Mouse (Mus musculus): Measurements from ENCODE around the gene Lnx1.

Lnx1 gene

DNA sequence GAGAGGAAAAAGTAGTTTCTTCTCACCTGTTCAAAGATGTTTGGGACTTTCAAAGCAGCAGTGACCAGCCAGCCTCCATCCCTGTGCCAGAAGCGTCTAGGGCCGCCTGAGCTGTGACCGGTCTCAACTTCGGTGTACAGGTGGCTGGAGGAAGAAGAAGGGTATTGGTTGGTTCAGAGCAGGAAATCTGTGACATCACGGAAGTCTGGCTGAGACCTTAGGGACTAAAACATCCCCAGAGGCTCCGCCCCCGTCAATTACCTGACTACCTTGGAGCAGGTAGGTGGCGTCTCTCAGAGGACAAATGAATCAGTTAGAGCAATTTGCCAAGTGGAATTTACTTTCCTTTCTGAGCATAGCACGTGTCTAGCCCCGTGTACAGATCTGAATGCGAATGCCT lies at the start of gene Lnx1:
Lnx1 (minus strand) TSS at position 147 of the 400 bp plus-strand sequence.
- DNase-seq (ENCODE audit: low spot score in 2 of 2), result no peak

DNA sequence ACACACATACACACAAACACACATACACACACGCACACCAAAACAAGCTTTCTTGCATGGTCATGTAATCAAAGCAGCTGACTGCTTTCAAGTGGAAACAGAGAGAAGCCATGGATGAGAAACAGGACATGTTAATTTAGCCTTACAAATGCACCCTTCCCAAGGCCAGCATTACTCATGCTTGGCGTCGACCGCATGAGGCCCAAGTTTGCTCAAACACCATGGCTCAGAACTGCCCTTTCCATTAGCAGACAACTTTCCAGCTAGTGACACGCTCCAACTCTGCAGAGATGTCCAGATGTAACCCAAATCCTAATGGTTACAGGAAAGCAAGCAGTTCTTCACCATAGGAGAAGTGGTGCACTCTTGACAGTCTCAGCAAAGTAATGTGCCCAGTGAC lies 47.8 kb upstream of the Lnx1 start:
- DNase-seq (ENCODE audit: low spot score in 2 of 2), result no peak

DNA sequence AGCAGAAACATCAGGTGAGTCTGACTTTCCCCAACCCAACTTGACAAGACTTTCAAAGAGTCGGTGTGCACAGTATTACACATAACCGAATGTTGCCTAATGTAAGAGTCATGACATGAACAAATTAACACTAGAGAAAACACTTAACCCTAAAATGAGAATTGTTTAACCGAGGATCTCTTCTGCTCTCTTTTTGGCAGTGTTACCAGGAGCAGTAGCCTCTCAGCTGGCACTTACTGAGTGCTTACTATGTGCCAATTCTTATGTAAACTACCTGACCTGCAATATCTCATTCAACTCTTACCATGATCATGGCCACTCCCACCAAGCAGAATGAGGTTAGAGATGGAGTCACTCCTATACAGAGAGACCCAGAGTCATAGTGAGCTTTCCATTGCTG lies 44.8 kb upstream of the Lnx1 start:
- DNase-seq (ENCODE audit: low spot score in 2 of 2), result no peak

DNA sequence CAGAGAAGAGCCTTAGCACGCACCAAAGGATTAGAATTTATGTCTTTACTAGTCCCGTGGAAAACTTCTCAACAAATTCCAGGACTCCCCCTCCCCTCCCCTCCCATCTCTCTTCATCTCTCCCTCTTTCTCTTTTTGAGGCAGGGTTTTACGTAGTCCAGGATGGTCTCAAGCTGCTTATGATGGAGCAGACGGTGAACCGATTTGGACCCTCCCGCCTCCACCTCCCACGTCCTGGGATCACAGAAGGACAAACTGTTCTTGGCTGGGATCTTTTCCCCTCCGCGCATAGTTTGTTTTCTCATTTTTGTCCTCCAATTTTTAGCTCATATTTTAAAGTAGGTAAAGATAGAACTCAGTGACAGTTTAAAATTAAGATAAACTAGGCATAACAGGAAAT lies 38.2 kb upstream of the Lnx1 start:
- no peak for DNase-seq (ENCODE audit: low spot score in 2 of 2)

DNA sequence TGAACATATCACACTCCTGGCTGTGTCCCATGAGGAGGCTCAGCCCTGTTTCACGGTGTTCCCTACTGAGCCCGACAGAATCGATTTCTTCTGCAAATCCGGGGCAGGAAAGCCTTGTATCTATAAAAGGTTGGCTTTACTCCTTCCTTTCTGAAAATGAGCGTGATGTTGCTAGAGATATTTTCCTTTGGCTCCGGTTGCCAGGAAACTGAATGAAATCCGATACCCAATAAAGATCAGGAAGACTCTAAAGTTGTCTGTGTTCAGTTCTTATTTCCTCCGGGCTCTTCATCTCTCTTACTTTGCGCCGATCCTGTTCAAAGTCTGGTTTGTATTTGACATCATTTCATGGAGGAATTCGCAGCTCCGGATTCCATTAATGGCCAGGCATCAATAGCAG lies 36.7 kb upstream of the Lnx1 start:
- no peak for DNase-seq (ENCODE audit: low spot score in 2 of 2)

DNA sequence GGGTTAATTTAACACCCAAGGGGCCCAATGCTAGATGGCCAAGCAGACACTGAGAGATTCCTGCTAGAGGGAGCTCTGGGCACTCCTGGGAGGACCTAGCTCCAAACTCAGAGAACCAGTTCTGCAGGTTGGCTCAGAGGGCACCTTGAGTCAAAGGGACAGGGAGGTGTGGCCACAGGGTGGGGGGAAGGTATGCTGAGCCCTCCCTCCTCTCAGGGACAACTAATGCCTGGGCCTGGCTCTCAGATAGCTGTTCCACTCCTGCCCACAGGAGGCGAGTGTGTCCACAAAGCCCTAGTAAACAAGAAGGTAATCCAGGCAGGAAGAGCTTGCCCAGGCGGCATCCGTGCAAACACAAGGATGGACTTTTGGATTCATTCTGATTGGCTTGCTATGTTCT lies 35.6 kb upstream of the Lnx1 start:
- no peak for DNase-seq (ENCODE audit: low spot score in 2 of 2)

DNA sequence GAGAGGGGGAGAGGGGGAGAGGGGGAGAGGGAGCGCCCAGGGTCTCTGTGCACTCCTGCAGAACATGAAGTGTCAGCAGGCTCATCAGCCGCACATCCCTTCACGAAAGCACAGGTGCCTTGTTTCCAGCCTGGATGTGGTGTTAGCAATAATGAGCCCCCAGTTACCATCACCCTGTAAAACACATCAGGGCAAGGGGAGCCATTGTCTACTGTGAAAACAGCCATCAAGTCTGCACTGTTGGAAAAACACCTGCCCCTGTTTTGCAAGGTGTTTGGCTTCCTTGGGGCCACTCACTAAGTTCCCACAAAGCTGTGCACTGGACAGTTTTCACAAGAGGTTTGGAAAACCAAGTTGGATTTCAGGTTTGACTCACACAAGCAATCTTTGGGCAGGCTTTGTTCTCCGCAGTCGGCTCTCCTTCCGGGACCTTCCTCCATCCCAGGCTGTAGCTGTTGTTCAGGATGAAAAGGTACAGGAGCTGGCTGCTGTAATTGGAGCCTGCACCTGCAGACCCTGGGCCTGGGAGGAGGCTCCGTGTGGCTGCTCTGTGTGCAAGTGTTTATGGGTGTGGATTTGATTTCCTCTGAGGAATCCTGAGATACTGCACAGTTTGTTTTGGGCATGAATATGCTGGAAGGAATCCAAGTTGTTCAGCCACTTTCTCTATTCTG lies 31.3 kb upstream of the Lnx1 start:
- DNase-seq (ENCODE audit: low spot score in 2 of 2), result no peak

DNA sequence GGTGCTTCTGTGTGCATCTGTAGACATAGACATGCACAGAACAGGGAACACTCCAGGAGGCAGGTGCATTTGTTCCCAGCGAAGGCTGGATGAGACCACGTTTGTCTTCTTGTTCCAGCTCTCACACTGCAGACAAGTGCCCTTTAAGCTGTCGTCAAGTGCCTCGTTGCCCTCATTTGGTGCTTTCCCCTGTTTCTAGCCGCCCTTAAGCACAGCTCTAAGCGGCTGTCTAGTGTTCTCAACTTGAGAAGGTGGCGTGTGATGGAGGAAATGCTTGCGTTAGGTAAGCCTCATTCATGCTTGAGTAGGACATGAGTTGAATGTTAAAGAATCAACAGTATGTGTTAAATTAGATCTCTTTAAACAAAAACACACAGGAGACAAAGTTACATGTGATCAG lies 29.9 kb upstream of the Lnx1 start:
- no peak for DNase-seq (ENCODE audit: low spot score in 2 of 2)

DNA sequence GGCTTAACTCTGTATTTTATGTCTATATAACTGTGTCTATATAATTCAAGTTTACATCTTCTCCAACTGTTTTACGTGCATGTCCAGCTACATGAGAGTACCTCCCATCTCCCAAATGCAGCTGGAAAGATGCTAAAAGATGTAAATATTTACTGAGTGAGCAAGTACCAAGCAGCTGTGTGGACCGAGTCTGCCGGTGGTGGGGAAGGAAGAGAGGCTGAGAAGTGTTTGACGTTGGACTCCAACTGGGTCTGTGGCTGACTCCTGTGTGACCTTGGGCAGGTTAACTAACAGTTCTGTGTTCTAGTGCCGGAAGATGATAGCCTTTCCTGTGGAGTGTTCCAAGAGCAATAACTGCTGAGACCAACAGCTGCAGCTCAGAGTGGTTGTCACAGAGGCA lies 27.9 kb upstream of the Lnx1 start:
- DNase-seq (ENCODE audit: low spot score in 2 of 2), result no peak

DNA sequence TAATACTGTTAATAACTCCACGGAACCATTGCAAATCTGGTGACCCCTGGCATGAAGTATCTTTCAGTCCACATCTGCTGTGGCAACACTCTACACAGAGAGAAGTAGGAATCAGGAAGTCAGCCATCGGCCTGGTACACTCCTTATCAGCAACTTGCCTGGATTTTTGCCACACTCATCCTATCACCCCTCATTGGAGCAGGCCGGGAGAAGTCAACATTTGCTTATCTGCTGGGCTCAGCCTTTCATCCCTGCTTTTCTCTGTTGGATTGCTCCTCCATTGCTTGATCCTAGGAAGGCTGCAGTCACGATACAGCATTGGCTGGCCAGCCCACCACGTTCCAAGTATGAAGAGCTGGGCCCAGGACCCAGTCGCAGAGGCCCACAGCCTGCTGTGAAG lies 26.9 kb upstream of the Lnx1 start:
- DNase-seq (ENCODE audit: low spot score in 2 of 2), result no peak

DNA sequence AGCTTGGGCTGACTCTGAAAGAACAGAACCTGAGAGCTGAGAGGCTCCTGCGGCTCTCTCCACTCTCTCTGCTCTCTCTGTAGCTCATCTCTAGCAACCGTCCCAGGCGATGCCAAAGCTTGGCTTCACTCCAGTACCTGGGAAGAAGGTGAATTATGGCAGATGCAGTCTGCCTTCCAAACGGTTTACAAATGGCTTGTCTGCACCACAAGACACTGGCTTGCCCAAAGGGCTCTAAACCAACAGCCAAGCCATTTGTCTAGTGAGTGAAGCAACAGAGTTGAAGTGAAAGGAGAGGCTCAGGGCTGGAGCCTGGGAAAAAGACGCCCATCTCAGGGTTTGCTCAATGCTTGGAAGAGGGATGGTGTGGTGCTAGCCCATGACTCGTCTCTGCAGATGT lies 25.5 kb upstream of the Lnx1 start:
- no peak for DNase-seq (ENCODE audit: low spot score in 2 of 2)

DNA sequence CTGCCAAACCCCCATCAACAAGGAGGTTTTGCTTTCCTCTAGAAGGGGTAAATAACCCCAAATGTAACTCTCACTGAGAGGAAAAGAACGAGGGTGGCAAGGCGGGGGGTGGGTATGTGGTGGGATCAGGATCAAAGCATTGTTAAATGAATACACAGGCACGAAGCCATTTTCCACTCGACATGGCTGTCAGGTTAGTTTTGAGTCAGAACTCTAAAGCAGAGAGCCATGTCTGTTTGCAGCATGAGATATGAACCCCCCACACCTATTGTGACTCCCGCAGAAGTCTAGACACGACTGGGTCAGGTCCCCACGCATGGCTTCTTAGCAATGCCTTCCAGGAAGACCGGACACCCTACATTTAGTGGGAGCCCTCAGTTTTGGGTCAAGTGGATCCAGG lies 24.6 kb upstream of the Lnx1 start:
- DNase-seq (ENCODE audit: low spot score in 2 of 2), result no peak

DNA sequence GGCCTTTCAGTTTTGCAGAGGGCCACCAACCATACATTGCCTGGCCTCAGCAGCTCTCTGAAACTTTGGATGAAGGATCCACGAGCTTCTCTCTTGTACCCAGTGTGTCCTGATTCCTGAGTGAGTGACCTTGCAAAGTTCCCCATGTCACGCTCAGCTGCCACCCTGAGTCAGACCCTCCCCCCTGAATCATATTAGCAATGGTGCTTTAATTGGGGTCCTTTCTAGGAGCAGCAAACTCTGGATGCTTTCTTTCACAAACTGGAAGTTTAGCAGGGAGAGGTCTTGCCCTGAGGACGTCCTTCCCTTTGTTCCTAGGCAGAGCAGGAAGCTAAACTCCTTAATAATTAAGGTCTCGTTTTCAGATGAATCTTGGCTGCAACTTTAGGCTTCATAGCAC lies 22.8 kb upstream of the Lnx1 start:
- DNase-seq (ENCODE audit: low spot score in 2 of 2), result no peak

DNA sequence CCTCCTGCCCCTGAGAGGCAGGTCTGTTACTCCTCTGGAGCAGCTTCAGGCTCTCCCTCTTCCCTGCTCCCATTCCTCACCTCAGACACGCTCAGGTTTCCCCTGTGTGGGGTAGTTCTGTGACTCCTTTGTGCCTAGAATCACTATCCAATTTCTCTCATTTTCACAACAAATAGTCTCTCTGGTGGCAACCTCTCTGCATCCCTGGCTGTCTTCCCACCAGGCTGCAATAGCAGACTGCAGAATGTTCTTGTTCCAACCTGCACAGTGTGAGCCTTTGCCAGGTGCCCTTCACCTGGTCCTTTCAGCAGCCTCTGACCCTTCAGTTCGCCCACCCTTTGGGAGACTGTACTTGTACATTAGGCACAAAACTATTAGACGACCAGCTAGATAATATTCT lies 19.1 kb upstream of the Lnx1 start:
- no peak for DNase-seq (ENCODE audit: low spot score in 2 of 2)

DNA sequence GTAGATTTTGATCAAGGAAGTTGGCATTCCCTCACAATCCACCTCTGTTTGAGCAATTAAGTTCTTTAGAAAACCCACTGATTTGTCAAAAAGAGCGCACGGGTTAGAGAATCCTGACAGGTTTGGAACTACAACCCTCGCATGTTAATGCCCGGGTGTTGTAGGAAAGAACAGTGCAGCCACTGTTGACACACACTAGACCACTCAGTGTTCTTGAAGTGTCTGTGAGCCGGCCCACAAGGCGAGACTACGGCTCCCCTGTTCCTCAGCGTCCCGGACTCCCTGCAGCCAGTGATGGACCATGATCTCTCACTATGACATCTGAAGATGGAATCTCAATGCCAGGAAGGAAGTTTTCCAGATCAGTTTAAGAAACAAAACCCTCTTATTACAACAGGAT lies 17.9 kb upstream of the Lnx1 start:
- DNase-seq (ENCODE audit: low spot score in 2 of 2), result no peak

DNA sequence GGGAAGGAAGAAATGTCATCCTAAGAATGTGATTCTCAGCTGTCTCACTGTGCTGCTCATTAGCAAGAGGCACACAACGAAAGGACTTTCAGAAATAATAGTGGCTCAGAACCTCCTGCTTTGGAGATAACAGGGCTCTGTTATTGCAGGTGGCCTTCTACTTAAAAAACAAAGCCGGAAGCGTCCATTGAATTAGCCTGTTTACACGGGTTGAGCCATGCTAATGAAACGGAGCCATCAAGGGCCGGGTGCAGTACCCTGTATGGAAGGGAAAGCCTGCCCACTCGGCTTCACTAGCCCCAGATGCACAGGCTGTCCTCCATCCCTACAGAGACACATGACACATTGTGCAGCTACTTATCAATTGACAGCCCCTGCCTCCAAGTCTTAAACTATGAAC lies 13.5 kb upstream of the Lnx1 start:
- DNase-seq (ENCODE audit: low spot score in 2 of 2), result no peak

DNA sequence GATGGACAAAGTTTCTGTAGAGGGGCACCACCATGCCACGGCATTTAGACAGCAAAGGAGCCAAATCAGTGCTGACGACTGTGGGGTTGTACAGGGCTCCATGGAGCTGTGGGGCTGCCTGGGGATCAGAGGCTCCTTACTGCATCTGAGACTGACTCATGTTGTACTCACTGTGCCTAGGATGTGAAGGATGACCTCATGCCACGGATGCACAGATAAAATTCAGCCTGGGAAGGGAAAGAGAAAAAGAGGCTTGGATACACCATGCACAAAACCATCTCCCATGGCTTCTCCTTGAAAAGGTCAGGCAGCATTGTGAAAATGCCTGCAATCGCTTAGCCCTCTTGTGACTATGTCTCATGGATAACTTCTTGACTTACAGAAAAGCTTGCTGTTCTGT lies 10.1 kb upstream of the Lnx1 start:
- DNase-seq (ENCODE audit: low spot score in 2 of 2), result no peak

DNA sequence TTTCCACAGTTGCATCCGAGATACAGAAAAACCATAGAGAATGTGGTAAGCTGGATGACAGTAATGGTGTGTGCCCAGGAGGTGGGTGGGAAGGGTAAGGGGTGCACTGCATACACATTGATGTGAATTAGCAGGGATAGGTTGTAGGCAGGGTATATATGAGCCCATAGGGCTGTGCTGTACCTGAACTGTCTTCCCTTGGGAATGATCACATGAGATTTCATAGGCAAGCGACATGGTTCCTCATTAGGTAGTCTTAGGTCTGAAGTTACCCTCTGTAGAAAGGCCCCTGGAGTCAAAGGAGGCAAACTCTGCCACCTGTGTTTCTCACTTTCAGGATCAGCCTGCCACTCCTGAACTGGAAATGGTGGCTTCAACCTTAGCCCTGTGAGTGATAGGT lies 9.3 kb upstream of the Lnx1 start:
- DNase-seq (ENCODE audit: low spot score in 2 of 2), result no peak

DNA sequence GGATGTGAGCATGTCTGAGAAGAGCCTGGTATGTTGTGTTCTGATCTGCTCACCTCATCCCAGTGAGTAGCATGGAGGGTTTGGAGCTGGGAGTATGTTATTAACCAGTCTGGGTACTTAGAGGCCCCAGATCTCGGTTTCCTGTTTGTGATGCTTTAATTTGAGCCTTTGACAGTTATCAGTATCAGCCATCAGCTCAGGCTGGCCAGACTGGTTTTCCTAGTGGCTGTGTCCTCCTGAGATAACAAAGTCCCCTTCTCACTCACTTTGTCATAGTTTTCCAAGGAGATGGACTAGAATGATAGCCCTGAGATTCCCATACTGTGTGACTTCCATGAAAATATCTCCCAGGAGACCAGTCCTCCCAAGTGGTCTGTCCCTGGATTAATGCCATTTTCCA lies 8.3 kb upstream of the Lnx1 start:
- DNase-seq (ENCODE audit: low spot score in 2 of 2), result no peak

DNA sequence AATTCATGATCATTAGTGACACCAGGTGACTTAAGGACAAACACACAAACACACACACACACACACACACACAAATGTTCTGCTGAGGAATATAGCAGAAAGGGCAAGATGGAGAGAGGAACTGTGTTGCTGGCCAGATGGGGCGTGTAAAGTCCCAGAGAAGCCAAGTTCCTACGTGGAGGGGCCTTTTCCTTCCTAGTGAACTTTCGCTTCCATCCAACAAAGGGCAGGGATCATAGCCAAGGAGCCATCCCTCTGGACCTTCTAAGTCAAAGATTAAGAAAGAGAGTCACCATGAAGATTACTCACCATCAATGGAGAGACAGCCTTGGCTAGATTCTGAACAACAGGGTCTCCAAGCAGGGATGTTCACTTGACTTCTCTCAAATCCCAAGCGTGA lies 7.5 kb upstream of the Lnx1 start:
- DNase-seq (ENCODE audit: low spot score in 2 of 2), result no peak

DNA sequence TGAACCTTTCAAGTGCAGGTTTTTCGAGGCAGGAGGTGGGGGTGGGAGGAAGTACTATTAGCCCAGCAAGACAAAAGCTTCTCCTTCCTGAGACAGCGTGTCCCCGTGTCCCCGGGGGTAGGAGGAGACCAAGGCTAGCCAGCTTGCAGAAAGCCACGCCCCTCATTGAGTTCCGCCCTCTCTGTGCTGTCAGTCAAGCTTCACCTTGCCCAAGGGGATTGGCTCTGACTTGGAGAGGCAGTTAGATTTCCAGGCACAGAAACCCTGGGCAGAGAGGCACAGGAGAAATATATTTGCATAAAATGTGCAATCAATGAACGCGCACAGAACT lies 1.7 kb upstream of the Lnx1 start:
- DNase-seq (ENCODE audit: low spot score in 2 of 2), result peak; percentile 9

DNA sequence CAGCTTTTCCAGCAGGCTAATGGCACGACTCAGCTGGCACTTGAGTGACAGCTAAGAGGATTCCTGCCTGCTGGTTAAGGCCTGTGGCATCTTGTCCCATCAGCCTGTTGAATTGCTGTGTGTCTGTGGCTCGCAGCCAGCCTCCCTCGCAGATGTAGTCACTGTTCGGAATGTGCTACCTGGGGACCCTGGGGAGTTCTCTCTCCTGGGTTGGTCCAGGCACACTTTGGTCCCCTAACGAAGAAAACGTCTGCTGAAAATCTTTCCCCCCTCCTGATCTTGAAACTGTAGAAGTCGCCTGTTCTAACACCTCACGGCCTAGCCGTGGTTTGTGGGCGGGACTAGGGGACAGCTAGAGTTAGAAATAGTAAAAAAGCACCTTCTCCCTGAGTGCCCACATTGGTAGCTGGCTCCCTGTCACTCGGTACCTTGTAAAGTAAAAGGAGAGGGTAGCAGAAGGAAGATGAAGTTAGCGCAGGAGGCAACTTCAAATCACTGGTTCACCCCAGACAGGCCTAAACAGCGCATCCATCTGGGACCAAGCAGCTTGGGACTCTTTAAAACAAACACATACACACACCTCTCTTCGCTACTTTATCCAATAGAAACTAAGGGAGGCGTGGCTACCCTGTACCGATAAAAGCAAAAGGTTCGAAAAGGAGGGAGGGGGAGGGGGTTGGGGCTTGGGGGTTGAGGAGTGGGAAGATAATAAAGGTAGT lies 1.2 kb upstream of the Lnx1 start:
- DNase-seq (ENCODE audit: low spot score in 2 of 2), result no peak

DNA sequence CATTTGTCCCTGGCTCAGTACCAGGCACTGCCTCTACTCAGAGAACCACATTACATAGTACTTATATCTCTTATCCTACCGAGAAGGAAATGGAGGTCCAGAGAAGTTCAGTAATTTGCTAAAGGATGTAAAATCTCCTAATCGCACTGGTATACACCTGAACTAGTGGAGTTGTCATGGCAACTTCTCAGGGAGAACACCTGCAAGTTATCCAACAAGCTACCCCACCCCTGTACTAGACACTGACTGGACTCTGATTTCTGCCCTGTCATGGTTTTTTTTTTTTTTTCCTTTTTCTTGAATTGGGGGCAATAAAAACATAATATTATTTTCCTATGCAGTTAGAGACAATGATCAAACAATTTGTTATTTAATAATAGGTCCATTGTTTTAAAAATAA lies 1.8 kb downstream of the Lnx1 start:
- DNase-seq (ENCODE audit: low spot score in 2 of 2), result no peak

DNA sequence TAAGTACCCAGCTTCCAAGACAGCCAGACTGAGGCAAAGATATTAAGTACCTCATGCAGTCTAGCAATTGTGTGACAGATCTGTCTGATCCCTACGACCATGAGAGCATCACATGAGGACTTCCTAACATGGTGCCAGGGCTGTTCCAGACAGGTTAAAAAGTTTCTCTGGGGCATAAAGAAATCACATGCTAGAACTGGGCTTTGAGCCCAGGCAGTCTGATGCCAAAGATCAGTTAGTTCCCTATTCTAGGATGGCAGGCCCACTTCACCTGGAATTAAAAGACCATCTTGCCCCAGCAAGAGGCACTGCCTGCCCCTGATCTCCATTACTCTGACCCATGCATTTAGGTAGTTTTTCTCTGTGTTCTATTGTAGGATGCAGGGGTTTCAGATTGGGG lies 3.0 kb downstream of the Lnx1 start:
- DNase-seq (ENCODE audit: low spot score in 2 of 2), result no peak
